Mouse (Mus musculus) spleen, adult 2 months (tissue): Measurements from ENCODE around the gene App.

Source experiments
- CTCF ChIP-seq: fragments of 200-500 bp; IDR thresholded peaks from 2 replicates; pipeline ENCODE4 v1.5.1; 2011; ENCODE audit warnings: mild to moderate bottlenecking, inconsistent platforms; ENCODE audit not compliant: insufficient read depth, insufficient read length, insufficient replicate concordance; ENCODE audit errors: extremely low read depth
- POLR2A ChIP-seq: fragments of 200-500 bp; IDR thresholded peaks from 2 replicates; pipeline ENCODE4 v1.6.1; 2011; ENCODE audit warnings: low read depth, low read length, inconsistent platforms

DNA sequence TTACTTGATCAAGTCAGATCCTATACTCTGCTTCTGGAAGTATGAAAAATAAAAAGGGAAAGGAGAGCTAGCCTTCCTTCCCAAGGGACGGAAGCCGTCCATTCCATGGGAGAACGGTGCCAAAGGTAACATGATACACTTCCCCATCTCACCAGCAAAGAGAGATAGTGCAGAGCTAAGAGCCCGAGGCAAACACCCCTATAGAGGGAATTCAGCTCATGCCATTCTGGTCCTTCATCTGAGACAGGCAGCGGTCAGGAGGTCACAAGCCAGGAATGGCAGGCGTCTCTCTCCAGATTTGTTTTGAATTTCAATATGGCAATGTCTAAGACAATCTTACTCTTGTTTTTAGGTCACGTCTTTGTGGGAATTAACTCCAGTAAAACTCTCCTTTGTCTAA is 74.1 kb downstream of the App start:
- TF ChIP-seq POLR2A (no peak), CTCF (no peak)
